Mouse (Mus musculus): ENCODE measurements around the gene Epha10. TPM values are rescaled to one million over a fixed set of nuclear protein-coding genes. Genes with fewer than 3 reads are reported as not detected.
A peak's percentile ranks its signal among the peaks of the same experiment; 100 is the strongest.
"Not testable (repeated sequence)": the region's sequence is repeated elsewhere in the genome, so short reads cannot be mapped to it uniquely, and the experiment has no call there.

Gene Epha10
- total RNA-seq, 4 experiments from 2014 or later = 39.3 to 49.8 (median 44.4) TPM

DNA sequence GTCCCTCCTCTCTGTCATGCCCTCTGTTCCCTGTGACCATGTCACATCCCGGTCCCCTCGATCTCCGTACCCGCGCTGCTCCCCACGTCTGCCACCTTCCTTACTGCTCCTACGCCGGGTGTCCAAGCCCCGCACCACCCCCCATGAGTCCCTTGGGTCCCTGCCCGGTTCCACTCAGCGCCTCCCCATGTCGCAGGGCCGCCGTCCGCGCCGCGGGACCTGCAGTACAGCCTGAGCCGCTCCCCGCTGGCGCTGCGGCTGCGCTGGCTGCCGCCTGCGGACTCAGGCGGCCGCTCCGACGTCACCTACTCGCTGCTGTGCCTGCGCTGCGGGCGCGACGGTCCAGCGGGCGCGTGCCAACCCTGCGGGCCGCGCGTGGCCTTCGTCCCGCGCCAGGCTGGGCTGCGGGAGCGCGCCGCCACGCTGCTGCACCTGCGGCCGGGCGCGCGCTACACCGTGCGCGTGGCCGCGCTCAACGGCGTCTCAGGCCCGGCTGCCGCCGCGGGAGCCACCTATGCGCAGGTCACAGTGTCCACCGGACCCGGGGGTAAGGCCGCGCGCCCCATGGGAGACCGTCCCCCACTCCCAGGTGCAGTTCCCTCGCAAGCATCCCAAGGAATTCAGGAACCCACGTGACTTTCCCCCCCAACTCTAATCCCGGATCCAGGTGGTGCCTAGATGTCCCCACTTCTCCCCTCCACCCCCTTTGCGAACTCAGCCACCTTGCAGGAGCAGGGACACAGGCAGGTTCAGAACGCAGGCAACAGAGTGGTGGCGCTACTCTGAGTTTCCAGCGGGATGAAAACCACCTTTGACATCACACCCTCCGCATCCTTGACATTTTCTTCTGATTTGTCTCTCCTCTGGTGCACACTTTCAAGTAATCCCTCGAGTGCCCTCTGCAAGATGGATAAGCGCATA lies 14.1 kb downstream of the Epha10 start:
- DNase-seq (ENCODE audit: low spot score in 2 of 2) = peak in 1 of 2 experiments; percentile 48

GRCm38 (mm10) chr4:124898428-124898827 lies 17.7 kb downstream of the Epha10 start:
- no peak for DNase-seq (ENCODE audit: low spot score in 2 of 2)

DNA sequence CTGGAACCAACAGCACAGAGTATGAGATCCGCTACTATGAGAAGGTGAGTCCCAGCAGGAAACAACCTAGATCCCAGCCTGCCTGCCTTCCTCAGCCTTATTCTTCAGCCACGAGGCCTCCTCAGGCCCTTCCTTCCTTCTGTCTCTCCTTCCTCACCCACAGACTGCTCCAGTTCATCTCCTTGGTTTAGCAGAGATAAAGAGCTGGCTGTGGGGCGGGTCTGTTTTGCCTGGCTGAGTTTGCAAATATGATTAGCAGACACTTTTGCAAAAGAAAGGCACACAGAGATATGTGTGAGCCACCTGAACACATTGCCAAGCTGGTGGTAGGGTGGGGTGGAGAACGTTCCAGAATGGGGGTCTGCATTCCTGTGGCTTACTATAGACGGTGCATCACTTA lies 19.2 kb downstream of the Epha10 start:
- no peak for DNase-seq (ENCODE audit: low spot score in 2 of 2)

GRCm38 (mm10) chr4:124905417-124905816 lies 24.7 kb downstream of the Epha10 start:
- DNase-seq (ENCODE audit: low spot score in 2 of 2) = no peak

- no peak for DNase-seq (ENCODE audit: low spot score in 2 of 2)
Observed at GRCm38 (mm10) chr4:124905971-124906822, 25.5 kb downstream of the Epha10 start.

GRCm38 (mm10) chr4:124928102-124928501 lies 47.4 kb downstream of the Epha10 start:
- DNase-seq (ENCODE audit: low spot score in 2 of 2) = no peak

DNA sequence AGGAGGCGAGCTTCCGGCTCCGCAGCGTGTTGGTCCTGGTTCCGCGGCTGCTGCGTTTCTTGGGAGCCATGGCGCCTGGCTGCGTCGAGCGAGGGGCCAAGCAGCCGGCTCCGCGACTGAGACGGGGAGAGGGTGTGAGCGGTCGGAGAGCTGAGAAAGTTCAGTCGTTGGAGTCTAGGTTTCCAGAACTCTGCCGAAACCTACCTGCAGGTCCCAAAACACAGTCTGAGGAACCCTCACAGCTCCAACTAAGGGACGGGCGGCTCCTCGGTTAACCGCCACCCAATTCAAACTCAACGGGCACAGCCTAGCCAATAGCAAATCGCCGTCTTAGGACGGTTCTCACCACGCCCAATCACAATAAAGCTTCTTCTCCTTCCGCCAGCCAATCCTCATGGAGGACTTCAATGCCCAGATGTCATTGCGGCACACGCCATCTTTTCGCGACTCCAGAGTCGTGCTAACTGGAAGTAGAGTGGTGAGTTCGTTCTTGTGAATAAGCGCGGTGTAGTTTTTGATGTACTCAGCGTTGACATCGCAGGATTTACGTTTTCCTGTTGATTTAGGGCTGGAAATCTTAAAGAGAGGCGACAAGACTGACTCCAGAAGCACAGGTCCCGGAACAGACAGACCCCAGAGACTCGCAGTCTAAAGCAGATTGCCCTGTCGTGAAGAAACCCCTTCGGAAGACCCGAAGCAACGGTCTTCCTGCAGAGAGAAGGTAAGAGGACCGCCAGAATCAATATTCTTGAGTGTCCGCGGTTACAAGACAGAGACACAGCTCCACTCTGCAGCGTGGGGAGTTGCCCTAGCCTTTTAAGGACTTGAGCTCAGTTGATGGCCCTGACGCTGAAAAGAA lies 56.1 kb downstream of the Epha10 start, which contains the start of gene 9930104L06Rik:
Gene 9930104L06Rik, plus strand, starts transcription at position 436 of the 859 bp plus-strand sequence.
- DNase-seq (ENCODE audit: low spot score in 2 of 2) = peak; percentile 95 to 96

- DNase-seq (ENCODE audit: low spot score in 2 of 2) = not testable (repeated sequence)
Observed at GRCm38 (mm10) chr4:124939211-124939610, 58.5 kb downstream of the Epha10 start, which contains the start of gene Cdca8. Gene Cdca8, minus strand, starts transcription at chr4:124939311.

GRCm38 (mm10) chr4:124943022-124943421 lies 62.3 kb downstream of the Epha10 start:
- peak in 1 of 2 experiments; percentile 79 for DNase-seq (ENCODE audit: low spot score in 2 of 2)

- DNase-seq (ENCODE audit: low spot score in 2 of 2) = no peak
Observed at GRCm38 (mm10) chr4:124943781-124944180, 63.1 kb downstream of the Epha10 start.

GRCm38 (mm10) chr4:124944961-124945360 lies 64.3 kb downstream of the Epha10 start:
- no peak for DNase-seq (ENCODE audit: low spot score in 2 of 2)

DNA sequence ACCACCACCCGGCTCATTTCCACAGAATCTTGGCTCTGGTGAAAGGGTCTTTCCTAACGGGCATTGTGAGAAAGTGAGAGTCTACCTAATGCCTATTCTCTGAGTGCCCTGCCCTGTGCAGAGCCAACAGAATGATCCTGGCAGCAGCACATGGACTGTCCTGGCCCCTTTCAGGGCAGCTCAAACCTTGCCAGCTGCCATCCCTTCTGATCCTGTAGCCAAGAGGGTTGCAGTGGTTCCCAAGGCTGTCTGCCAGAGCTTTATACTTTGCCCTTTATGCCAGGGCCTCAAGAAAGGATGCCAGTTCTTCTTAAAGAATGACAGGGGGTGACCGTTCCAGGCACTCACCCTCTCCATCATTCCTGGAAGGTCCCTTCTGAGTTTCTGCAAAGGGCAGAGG lies 68.8 kb downstream of the Epha10 start:
- DNase-seq (ENCODE audit: low spot score in 2 of 2) = no peak

DNA sequence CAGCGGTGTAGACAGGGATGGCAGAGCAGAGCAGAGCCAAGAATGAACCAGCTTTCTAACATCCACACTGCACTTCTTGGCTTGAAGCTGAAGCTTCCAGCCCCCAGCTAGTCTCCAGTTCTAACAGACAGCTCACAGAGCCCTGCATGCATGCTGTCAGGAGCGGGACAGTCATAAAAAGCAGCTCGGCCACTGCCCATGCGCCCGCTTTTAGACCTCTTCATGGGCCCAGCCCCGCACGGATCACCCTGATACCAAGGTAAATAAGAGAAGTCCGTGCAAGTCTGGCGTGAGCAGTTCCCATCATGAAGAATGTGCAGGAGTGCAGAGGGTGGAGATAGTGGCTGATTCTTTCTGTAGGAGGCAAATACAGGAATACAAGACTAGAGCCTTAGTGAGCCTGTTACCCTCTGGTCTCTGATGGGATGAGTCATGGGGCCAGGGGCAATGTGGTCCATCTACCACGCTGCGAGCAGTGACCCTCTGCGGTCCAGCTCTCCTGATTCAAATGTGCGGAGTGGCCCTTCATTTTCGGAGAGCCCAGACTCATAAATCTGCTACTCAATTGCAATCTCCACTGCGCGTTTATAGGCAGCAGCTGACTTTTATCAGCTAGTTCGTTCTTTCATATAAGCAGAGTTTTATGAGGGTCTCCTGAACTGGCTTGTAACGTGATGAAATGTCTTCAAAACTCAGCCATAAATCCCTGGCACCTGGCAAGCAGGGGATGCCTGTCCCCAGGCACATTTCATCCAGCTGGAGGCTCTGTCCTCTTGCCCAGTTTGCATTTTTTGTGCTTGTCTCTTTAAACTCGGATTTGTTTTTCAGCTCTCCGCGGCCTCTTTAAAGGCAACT lies 69.7 kb downstream of the Epha10 start:
- no peak for DNase-seq (ENCODE audit: low spot score in 2 of 2)

DNA sequence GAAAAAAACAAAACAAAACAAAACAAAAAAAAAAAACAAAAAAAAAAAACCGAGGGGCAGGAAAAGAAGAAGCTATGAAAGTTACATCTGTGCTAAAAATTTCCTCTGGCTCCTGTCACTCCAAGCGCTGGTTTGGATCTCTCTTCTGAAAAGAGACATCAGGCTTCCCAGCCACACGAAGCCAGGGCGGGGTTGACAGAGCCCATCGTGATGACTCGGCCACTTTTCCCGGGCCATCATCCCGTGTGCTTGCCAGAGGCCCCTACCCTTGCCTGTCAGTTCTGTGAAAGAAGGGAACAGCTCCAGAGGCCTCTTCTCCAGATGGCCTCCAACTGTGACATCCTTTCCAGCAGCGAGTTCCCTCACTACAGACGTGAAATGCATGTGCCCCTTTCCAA lies 70.3 kb downstream of the Epha10 start:
- no peak for DNase-seq (ENCODE audit: low spot score in 2 of 2)

GRCm38 (mm10) chr4:124953546-124953945 lies 72.8 kb downstream of the Epha10 start:
- DNase-seq (ENCODE audit: low spot score in 2 of 2) = no peak

DNA sequence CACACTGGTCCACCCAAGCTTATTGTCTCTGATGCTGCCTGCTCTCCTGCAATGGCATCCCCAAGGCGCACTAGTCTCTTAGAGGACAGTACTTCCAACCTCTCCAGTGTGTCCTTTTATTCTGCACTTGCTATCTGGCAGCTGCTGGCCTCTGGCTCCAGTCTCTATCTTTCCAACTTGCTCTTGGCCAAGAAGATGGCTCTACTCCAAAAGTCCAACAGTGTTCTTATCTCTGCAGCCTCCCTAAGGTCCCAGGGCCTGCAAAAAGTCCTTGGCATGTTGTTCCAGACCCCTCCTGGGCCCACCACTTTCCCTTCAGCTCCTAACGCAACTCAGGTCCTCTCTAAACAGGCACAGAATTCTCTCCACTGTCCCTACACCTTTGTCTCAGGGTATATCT lies 76.6 kb downstream of the Epha10 start:
- no peak for DNase-seq (ENCODE audit: low spot score in 2 of 2)

DNA sequence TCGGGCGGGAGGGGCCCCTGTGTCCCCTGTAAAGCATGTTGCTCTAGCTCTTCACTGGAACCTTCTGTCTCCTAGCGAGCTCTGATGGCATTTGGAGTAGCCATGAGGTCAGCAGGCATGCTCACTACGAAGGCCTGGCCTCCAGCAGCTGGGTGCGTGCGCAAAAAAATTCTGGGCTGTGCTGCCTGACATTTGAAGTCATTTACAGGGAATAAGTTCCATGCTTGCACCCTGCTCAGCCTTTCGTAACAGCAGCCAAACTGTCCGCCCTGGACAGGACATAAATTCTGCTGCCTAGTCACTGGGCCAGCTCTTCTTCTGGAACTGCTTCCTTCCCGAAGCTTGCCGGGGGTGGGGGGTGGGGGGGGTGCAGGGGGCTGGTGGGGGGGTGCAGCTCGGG lies 78.4 kb downstream of the Epha10 start:
- DNase-seq (ENCODE audit: low spot score in 2 of 2) = no peak

DNA sequence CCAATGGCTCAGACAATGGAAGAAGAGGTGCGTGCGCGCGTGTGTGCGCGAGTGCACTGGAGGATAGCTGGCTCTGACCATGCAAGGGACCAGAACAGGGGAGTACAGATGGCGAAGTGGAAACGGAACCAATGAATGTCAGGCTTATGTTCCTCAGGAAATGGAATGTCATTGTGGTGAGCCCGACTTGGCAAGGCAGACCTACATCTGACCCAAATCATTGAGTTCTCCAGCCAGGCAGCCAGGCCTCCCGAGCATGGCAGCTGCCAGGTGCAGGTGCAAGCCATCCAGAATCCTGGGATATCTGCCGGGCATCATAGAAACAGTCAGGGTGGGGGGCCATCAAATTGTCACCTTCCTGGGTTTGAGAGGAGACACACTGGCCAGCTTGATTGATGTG lies 80.2 kb downstream of the Epha10 start:
- DNase-seq (ENCODE audit: low spot score in 2 of 2) = no peak

DNA sequence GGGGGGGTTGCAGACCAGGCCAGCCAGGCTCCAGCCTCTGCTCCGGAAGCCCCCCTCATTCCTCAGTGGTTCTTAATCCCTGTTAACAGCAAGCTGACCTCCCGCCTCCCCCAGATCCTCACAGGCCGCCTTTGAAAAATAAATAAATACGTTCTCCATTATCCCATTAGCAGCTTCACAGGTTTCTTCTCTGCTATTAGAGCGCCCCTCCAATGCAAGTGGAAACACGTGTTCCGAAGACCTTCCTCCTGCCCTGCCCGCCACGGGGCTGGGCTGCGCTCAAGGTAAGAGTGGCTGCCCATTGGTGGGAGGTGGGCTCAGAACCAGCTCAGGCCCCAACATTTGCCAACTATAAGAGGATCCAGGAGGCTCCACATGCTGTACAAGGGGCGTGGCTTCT lies 81.9 kb downstream of the Epha10 start:
- no peak for DNase-seq (ENCODE audit: low spot score in 2 of 2)

All from layer of hippocampus, adult 8-10 months (tissue).